Mouse (Mus musculus): Measurements from ENCODE around the gene Atxn1. TPM values are rescaled to one million over a fixed set of nuclear protein-coding genes. Genes with fewer than 3 reads are reported as not detected.

Gene Atxn1
- total and polyA plus RNA-seq, 3 experiments: 0.39 to 1.1 TPM; not detected in 1

DNA sequence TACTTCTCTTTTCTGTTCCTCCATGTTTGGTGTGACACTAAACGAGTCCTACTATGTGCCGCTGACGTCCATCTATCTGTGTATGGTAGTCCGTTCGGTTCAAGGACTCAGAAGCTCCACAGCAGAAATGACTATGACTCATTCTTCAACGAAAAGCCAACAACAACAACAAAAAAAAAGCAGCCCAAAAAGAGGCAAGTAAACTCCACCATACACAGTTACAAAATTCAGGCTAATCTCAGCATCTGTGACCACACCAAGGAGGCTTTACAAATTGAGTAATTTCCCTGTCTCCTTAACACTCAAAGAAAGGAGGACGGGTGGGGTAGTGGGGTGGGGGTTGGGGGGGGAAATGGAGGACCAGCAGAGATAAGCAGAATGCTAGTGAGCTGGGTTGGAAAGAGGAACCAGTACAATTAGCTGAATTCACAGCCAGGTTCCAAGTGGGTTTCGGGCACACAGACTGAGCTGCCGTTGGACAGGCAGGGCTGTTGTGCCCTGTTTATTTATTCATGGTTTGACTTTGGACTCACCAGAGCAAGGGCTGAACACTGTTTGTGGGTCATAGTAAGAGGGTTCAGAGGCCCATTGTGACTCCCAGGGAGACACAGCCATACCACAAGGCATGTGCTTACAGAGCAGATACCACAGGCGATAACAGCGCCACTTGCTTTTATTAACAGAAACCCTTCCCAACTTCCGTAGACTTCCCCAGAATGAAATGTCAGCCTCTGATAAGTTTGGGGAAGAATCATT is 61.1 kb downstream of the Atxn1 start (continued):
- peak; percentile 94; the same call in 1 of the 2 replicates for TF ChIP-seq MAZ (IDR thresholded peaks at IDR 0.05; ENCODE audit: low read depth, low read length)
- TF ChIP-seq ZC3H11A (IDR thresholded peaks at IDR 0.05; ENCODE audit: low read depth, low read length): 0 out of 2 replicates have a peak, but pooled peaks have one; percentile 10
- no peak for TF ChIP-seq POLR2AphosphoS5 (IDR thresholded peaks at IDR 0.05; ENCODE audit: borderline replicate concordance, low read depth, low read length)
- TF ChIP-seq MYB (IDR thresholded peaks at IDR 0.05; ENCODE audit: low read depth, low read length): peak; percentile 62; the same call in 1 of the 2 replicates
- peak; percentile 42; the same call in 1 of the 2 replicates for TF ChIP-seq CHD2 (IDR thresholded peaks at IDR 0.05; ENCODE audit: low read length)
- TF ChIP-seq GATA1 (IDR thresholded peaks at IDR 0.05; ENCODE audit: low read depth, low read length): peak; percentile 90
- peak; percentile 81 for TF ChIP-seq ETS1 (IDR thresholded peaks at IDR 0.05; ENCODE audit: low read depth, low read length)
- no peak; the same call in 1 of the 2 replicates for TF ChIP-seq SMC3 (IDR thresholded peaks at IDR 0.05; ENCODE audit: low read depth, low read length)
- TF ChIP-seq ZMIZ1 (IDR thresholded peaks at IDR 0.05; ENCODE audit: low read depth, low read length): 0 out of 2 replicates have a peak, but pooled peaks have one; percentile 46
- TF ChIP-seq ELF1 (IDR thresholded peaks at IDR 0.05; ENCODE audit: low read depth, low read length): no peak
- TF ChIP-seq E2F4 (IDR thresholded peaks at IDR 0.05; ENCODE audit: borderline replicate concordance, low read depth, low read length): no peak
- peak; percentile 78; the same call in 1 of the 2 replicates for TF ChIP-seq TCF12 (IDR thresholded peaks at IDR 0.05; ENCODE audit: low read depth, low read length)

DNA sequence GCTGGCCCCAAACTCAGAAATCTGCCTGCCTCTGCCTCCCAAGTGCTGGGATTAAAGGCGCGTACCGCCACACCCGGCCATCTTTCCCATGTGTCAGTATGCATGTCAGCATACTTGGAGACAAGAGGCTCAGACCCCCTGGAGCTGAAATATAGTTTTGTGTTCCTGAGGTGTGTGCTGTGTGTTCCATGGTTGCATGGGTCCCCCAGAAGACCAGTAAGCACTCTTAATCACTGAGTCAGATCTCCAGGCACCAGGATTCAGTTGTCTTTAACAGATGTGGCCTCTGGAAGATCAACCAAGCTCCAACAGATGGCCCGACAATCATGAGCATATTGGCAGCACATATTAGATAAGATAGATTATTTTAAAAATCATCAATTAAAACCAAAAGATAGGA is 62.4 kb downstream of the Atxn1 start:
- H3K36me3 ChIP-seq (ENCODE audit: control insufficient read depth in 1 of 2, insufficient read depth in 2 of 2, low read length in 2 of 2): peaks cover 0 to 32% of the 10 kb centered on the region in 2 experiments; a peak in 2 of 4 replicates
- peak overlapping the region; percentile 100 for H3K27ac ChIP-seq (ENCODE audit: control insufficient read depth, low read depth, low read length)
- TF ChIP-seq EP300 (IDR thresholded peaks at IDR 0.05; ENCODE audit: low read depth in 1 of 2, low read length in 2 of 2): peak in 1 of 2 experiments; percentile 28; a peak in 1 of 4 replicates
- TF ChIP-seq E2F4 (IDR thresholded peaks at IDR 0.05; ENCODE audit: borderline replicate concordance, low read depth, low read length): no peak
- H3K4me1 ChIP-seq (ENCODE audit: control insufficient read depth in 1 of 2, insufficient read depth in 2 of 2, low read length in 2 of 2): peaks cover 6 to 30% of the 10 kb centered on the region in 2 experiments
- peak; percentile 15 for DNase-seq (ENCODE audit: low read depth, low spot score)
- peaks cover 1% of the 10 kb centered on the region for H3K79me2 ChIP-seq (ENCODE audit: control insufficient read depth, insufficient read depth, low read length, poor library complexity)
- no peaks in the 10 kb centered on the region for H3K9me3 ChIP-seq (replicated peaks; ENCODE audit: insufficient read depth, low read length)
- H3K9ac ChIP-seq (ENCODE audit: control insufficient read depth, low read depth, low read length, poor library complexity, severe bottlenecking): peak overlapping the region; percentile 44; the same call in 1 of the 2 replicates
- H3K4me3 ChIP-seq (ENCODE audit: control insufficient read depth in 1 of 2, insufficient read depth in 1 of 2, low read depth in 2 of 2, low read length in 2 of 2): no peak overlapping the region
- H3K27me3 ChIP-seq (ENCODE audit: control insufficient read depth in 1 of 2, insufficient read depth in 2 of 2, low read length in 2 of 2): no peaks in the 10 kb centered on the region

DNA sequence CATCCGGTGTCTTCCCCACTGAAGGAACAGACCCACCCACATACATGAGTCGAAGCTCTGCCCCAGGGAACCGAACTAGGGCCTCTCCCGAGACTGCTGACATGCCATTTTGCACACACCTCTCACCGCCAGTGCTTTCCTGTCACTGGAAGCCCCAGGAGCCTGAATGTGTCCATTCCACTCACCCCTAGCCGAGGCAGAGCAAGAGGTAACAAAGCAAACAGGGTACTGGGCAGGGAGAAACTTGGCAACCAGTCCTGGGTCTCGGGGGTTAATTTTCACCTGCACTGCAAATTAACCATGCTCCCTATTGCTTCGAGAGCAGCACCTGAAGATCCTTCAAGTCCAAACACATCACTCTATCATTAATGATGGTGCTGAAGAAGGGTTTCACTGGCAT is 64.0 kb downstream of the Atxn1 start:
- H3K9me3 ChIP-seq (replicated peaks; ENCODE audit: insufficient read depth, low read length): no peaks in the 10 kb centered on the region
- H3K27ac ChIP-seq (ENCODE audit: control insufficient read depth, low read depth, low read length): no peak overlapping the region
- H3K9ac ChIP-seq (ENCODE audit: control insufficient read depth, low read depth, low read length, poor library complexity, severe bottlenecking): no peak overlapping the region
- DNase-seq (ENCODE audit: low read depth, low spot score): no peak
- no peak overlapping the region for H3K4me3 ChIP-seq (ENCODE audit: control insufficient read depth in 1 of 2, insufficient read depth in 1 of 2, low read depth in 2 of 2, low read length in 2 of 2)
- no peaks in the 10 kb centered on the region for H3K27me3 ChIP-seq (ENCODE audit: control insufficient read depth in 1 of 2, insufficient read depth in 2 of 2, low read length in 2 of 2)
- peaks cover 0 to 23% of the 10 kb centered on the region in 2 experiments; a peak in 2 of 4 replicates for H3K36me3 ChIP-seq (ENCODE audit: control insufficient read depth in 1 of 2, insufficient read depth in 2 of 2, low read length in 2 of 2)
- H3K79me2 ChIP-seq (ENCODE audit: control insufficient read depth, insufficient read depth, low read length, poor library complexity): peaks cover 1% of the 10 kb centered on the region
- H3K4me1 ChIP-seq (ENCODE audit: control insufficient read depth in 1 of 2, insufficient read depth in 2 of 2, low read length in 2 of 2): peaks cover 6 to 15% of the 10 kb centered on the region in 2 experiments
- TF ChIP-seq NELFE (IDR thresholded peaks at IDR 0.05; ENCODE audit: low read depth, low read length): no peak
- no peak for TF ChIP-seq KAT2A (conservative IDR thresholded peaks at IDR 0.05; ENCODE audit: low read depth, low read length)
- no peak for TF ChIP-seq E2F4 (IDR thresholded peaks at IDR 0.05; ENCODE audit: borderline replicate concordance, low read depth, low read length)
